Mouse (Mus musculus) right cerebral cortex, postnatal 36 days (tissue): ENCODE results near the gene Tctn3.

Experiments
- DNase-seq, 2 experiments: peaks; one replicate each; pipeline ENCODE4 v3.0.0; 2022; ENCODE audit warnings: low spot score in 2 of 2, mixed read lengths in 1 of 2

Tctn3 gene

DNA sequence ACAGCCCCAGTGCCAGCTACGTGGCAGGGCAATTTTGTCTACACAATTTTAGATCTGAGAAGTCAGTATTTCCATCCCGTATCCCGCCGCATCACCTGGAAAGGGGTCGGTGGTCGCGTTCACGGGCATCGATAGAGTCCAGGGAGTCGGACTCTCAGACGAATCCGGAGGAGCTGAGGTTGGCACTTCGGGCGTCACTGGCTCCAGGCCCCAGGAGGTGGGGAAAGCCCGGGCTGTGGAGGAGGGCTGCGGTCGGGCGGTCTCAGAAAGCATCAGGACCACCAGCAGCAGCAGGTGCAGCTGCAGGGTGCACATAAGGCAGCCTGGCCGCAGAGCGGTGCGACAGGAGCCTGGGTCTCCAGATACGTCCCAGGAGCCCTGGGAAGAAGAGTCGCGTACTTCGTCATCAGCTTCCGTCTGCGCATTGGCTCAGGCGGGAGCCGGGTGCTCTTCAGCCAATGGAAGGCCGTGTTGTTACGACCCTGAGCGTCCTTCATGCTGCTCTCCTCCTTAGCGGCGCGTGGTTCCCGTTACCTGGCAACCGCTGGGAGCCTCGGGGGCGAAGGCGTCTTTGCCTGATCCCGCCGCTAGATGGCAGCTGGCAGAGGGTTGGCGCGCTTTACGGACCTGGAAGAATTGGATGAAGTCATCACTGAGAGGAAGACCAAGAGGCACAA, at the start of gene Tctn3, which contains the start of gene Entpd1:
TSS of gene Tctn3 (minus strand) at position 404 of the 677 bp plus-strand sequence.
TSS of gene Entpd1 (plus strand) at position 537 of the 677 bp plus-strand sequence.
- DNase-seq = peak; percentile 95 to 96

DNA sequence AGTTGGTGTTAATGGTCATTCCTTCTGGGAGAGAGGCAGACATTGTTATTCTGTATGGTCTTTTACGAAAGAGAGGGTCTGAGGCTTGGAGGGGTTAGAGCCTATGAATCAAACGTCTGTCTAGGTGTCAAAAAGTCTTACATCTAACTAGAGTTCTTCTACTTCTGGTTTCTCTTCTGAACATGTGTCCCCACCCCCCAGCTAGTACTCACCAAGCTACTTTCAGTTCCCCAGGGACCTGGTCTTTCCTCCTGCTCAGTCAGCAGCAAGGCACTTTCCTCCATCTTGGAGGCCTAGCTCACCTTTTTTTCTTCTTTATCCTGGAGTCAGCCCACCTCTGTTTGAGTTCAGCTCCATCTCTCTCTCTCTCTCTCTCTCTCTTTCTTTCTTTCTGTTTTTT, 49.1 kb upstream of the Tctn3 start:
- DNase-seq = no peak

GRCm38 (mm10) chr19:40660510-40660909, 48.5 kb upstream of the Tctn3 start:
- DNase-seq = no peak

GRCm38 (mm10) chr19:40659651-40660478, 47.8 kb upstream of the Tctn3 start:
- DNase-seq = no peak

DNA sequence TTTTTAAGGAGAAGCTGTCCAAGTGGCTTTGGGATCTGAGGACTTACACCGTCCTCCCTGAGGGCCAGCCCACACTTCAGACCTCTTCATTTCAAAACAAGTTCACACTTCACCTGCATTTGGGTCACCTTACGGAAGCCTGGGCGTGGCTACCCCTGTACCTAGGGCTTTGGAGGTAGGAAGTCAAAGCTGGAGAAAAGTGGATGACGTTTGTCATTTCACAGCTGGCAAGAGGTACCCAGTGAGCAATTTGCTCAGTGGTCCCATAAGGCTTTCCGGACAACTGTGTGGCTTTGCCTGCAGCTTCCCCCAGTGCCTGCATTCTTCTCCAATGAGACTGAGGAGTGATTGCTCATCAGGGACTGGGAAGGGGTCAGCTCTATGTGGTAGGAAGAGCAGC, 46.9 kb upstream of the Tctn3 start:
- no peak for DNase-seq

DNA sequence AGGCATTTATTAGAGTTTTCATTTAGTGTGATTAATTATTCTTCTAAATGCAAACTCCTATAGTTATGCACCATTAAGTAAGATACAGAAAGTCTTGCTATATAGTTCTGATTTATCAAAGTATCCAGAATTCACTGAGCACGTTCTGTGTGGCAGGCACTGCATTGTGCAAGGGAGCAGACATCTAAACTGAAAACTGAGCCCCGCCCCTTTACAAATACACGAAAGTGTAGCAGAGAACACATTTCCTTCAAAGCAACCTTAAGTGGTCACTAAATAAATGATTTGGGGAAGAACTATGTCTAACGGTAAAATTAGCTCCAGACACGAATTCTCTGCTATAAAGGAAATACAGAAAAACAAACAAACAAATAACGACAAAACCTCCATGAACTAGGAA, 46.2 kb upstream of the Tctn3 start:
- no peak for DNase-seq

DNA sequence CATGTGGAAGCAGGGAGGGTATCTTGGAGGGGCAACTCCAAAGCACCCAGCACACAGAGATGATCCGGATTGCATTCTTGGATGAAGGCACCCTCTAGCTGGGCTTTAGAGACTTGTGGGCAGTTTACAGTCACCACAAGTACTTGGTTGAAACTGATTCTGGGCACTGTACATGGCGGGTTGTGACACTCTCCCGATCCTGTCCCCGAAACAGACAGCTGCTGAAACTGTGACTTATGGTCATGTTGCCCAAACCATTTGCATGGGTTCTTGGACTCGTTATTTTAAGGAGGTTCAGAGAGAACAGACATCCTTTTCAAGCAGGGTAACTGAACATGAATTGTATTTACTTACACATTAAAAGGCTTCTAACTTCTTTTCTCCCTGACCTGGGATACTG, 44.2 kb upstream of the Tctn3 start:
- DNase-seq = no peak

- DNase-seq = no peak
Observed at GRCm38 (mm10) chr19:40650090-40650489, 38.1 kb upstream of the Tctn3 start.

DNA sequence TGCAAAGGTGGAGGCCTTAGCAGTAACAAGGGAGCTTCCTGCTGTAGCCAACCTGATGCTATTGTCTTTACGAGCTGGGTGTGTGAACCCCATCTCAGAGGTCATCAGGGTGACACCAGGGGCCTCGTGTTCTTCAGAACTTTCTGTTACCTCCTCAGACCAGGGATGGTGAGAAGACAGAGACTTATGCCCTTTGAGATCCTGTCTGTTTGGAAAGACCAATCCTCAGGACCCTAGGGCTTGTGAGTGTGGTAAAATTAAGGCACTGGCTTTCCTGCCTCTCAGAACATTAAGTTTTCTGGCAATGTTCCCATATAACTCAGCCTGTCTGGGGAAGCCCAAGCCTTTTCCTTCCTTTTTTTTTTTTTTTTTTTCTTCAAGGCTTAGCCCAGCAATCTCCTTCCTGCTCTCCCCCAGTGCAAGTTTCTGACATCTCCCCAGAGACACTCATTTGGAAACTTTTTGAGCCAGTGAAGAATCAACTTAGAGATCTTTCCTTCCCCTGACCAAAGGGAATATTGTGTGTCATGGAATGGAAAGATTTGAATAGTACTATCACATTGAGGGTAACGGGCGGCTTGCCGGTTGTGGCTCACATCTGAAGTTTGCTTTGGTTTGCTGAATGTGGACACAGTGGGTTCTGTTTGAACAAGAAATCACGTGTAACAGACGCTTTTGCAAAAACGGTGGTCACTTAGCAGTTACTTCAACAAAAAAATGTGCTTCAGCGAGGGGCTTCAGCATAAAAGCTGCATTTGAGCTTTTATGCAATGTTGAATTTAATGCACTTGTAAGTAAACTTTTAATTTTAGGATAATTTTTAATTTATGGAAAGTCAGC, 35.5 kb upstream of the Tctn3 start:
- DNase-seq = no peak

DNA sequence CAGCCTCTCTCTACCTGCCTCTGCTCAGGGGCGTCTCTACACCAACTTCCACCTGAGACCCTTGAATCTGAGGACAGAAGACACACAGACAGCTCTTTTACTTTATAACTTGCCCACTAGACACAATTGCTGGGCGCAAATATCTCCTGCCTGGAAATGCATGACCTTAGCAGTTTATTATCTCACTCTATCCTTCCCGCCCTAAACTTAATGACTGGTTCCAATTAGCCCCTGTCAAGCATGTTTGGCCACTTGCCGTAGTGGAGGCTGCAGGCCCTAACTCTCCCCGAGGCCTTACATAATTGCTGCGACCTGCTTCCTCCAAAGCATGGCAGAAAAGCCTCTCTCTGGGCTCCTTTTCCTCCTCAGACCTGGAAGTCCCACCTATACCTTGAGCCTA, 34.3 kb upstream of the Tctn3 start:
- DNase-seq = no peak

DNA sequence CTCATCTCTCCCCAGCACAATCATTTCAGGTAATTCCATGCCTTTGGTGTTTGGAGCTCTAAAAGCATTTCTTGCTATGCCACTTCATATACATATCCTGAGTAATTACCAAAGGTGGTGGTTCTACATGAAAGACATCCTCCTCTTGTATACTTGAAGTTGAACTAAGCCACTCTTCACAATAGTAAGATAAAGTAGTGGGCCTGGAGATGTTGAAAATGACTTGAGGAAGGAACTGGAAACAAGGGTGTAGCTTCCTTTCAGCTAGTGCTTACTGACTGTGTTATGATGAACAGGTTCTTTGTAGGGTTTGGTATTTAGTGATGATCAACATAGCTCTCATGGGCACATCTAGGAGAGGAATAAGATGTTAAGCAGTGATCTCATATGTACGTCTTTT, 31.8 kb upstream of the Tctn3 start:
- no peak for DNase-seq

DNA sequence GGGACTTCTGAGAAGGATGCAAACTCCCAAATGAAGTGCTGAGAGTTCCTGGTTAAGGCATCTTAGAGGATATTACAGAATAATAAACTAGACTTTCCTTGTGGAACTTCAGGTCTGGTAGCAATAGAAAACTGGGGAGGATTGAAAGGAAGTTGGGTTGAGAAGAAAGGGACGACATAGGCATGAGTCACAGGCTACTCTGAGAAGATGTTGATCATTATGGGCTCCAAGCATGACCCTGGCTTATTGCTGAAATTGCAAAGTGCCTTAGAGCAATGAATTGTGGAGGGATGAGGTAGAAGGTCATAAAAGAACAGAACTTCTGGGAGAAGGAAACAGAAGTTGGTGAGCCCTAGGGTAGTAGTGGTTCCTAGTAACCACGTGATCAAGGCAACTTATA, 28.8 kb upstream of the Tctn3 start:
- no peak for DNase-seq

DNA sequence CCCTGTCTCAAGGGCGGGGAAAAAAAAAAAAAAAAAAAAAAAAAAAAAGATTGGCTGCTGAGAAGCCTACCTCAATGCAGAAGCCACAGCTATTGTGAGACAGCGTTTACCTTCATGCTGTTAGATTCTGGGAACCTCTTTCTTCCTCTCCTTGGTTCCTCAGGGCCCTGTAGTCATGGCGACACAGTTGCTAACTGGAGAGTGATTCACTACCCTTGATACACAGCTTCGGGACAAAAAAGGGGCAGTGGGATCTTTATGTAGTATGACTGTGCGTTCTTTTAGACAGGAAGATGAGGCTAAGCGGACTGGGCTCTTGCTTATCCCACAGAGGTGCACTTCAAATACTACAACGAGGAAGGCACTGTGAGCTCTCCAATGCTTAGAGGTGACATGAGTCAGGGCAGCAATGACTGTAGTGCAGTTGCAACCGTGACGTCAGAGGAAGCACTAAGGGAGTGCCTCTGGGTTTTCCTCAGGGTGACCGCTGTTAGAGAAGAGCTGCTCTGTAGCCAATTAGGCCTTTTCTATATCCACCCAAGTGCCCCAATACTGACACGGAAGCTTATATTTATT, 27.8 kb upstream of the Tctn3 start:
- no peak for DNase-seq

DNA sequence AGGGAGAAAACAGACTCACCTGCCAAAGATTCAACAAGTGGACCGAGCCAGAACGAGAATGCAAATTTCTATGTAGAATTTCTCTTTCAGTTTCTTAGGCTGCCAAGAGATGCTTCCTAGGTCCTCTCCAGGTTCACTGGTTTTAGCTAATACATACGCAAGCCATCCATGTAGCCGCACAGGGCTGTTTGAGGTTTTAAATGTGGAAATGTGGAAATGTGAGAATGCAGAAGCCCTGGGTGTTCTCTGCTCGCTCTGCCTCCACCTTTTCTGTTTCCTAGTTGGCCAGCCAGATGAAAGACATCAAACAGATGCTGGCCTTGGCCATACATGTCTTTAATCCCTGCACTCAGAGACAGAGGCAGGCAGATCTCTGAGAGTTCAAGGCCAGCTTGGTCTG, 26.5 kb upstream of the Tctn3 start:
- DNase-seq = no peak

GRCm38 (mm10) chr19:40637601-40638000, 25.6 kb upstream of the Tctn3 start:
- no peak for DNase-seq

- no peak for DNase-seq
Observed at GRCm38 (mm10) chr19:40637091-40637490, 25.1 kb upstream of the Tctn3 start.

GRCm38 (mm10) chr19:40633144-40633543, 21.1 kb upstream of the Tctn3 start:
- no peak for DNase-seq

- DNase-seq = no peak
Observed at GRCm38 (mm10) chr19:40632668-40633067, 20.6 kb upstream of the Tctn3 start.

- DNase-seq = no peak
Observed at GRCm38 (mm10) chr19:40632193-40632592, 20.2 kb upstream of the Tctn3 start.

DNA sequence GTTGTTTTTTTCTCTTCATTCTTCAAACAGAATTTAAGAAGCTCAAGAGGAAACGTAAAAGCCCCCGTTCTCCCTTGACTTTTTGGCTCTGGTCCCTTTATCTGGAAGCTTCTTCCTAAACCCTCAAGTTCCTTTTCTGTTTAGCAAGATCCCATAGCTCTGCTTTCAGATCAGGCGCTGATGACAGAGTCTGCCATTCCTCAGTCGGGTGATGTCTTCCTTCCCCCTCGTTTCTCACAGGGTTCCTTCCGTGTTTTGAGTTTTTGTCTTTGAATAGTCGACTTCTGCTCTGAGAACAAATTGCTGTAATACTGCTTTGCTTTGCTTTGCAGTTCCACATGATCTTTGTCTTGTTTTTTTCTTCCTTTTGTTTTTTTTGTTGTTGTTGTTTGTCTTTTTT, 18.6 kb upstream of the Tctn3 start:
- peak in 1 of 2 experiments; percentile 36 for DNase-seq

DNA sequence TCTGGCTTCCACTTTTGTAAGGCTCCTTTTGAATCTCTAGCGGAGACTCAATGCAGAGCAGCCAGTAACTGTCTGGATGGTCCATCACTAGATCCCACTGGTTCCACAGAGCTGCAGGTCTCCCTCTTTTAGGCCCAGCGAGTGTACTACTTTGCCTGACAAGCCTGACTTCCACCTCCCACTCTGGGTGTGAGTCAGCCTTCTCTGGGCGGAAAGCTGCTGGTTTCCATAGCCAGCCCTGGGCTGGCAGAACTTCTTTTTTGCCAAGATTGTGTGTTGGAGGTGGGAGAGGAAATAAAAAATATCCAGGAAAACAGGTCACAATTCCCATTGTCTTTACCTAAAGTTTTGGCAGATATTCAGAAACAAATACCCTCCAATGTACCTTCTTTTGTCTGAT, 18.1 kb upstream of the Tctn3 start:
- peak; percentile 56 to 71 for DNase-seq

DNA sequence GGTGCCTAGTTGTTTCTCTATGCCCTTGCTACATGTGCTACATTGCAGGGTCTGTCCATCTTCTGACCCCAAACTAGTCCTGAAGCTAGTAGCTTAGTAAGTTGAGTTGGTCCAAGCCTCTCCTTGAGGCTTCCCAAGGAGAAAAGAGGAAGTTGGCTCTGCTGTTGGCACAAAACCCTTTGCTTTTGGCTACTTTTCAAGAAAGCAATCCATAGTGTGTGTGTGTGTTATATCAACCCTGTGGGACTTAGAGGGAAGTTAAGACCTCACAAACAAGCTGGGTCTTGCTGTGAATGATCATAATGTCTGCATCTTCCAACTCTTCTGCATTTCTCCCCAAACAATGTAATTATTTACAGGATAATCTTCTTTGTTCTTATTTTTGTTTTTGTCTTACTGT, 16.9 kb upstream of the Tctn3 start:
- DNase-seq = no peak
